Mouse (Mus musculus) gastrocnemius, adult 18-20 months (tissue): ENCODE measurements around the gene Esrrg. TPM values are rescaled to one million over a fixed set of nuclear protein-coding genes. Genes with fewer than 3 reads are reported as not detected.

Experiments
- DNase-seq: peaks from one replicate; pipeline ENCODE4 v3.0.0; 2021; ENCODE audit warnings: low spot score
- total RNA-seq, 2 experiments: library from RNA; stranded (reverse); gene quantifications; 2 replicates each; pipeline ENCODE4 v1.2.3; 2021

Esrrg gene
- total RNA-seq, 2 experiments from 2014 or later = 19.7 to 34.8 TPM

DNA sequence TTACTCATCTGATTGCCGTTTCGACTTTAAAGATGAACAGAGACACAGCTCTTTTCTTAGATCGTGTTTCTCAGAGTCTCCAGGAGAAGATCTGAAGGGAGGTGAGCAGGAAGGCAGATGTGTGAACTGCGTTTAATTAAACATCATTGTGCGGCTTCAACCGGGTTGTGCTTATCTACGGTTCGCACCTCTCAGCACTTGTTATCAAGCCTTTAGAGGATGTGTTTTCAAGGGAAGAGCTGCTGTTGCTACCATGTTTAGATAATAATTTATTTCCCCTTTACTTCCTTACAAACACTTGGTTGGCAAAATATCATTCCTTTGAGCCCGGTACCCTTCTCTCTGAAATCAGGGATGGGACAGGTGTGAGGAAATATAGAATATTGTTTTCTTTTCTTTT, 460.2 kb downstream of the Esrrg start:
- no peak for DNase-seq

DNA sequence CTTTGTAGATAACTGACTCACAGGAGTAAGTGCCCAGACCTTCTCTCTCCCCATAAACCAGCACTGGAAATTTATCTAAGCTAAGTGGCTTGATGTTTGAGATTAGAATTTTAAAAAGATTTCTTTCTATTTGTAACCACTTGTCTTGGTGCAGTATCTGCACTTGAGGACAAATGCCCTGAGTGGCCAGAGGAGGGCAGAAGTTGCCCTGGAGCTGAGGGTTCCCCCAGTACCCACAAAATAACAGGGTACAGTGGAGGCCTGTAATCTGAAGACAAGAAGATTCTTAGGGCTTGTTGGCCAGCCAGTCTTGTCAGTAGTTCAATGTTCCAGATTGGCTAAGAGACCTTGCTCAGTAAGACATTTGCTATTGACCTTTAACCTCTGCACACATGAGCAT, 461.3 kb downstream of the Esrrg start:
- no peak for DNase-seq

DNA sequence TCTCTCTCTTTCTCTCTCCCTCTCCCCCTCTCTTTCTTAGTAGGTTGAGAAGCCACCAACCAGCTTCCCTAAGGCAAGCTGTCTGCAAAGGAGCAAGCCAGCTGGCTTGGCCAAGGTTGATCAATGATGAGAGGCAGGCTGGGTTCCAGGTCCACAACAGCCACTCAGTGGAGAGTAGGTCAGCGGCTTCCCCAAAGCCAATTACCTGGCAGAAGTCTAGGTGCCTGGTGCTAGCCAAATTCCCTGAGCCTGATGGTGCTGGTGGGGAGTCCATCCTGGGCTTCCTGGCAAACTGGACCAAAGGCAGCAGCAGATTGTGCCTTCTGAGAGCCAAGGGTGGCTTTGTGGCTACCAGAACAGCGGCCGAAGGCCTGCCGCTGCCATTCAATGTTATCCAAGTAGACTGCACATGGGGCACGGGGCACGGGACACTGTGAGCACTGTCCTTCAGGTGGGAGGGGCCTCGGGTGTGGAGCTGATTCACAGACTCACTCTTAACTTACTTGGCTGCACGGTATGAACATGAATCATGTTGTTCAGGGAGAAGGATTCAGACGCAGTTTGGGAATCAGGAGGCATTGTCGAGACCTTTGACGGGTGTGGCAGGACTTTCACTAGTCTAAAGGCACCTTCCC, 469.1 kb downstream of the Esrrg start:
- no peak for DNase-seq

DNA sequence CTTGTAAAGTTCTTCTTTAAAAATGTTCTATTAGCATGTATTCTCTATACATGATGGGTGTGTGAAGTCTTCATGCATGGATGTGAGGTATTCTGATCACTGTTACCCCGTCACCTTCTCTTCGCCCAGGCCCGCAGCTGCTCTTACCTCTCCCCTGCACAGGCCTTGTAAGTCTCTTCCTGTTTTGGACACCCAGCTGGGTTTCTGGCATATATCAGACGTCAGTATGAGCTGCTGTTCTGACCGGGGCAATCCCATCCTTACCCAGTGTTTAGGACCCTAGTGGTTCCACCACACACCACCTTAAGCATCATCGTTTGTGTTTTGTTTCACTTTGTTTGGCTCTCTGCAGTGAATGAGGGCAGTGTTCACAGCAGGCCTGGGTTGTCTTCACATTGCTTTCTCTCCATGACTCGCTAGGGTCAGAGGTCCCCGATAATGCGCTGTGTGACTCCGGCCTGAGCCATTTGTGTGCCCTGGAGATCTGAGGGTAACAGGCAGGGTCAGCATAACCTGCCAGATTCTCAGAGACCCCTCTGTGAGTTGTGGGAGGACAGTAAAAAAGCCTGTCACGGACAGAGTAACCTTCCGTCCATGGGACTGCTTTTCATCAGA, 471.8 kb downstream of the Esrrg start:
- DNase-seq = no peak

DNA sequence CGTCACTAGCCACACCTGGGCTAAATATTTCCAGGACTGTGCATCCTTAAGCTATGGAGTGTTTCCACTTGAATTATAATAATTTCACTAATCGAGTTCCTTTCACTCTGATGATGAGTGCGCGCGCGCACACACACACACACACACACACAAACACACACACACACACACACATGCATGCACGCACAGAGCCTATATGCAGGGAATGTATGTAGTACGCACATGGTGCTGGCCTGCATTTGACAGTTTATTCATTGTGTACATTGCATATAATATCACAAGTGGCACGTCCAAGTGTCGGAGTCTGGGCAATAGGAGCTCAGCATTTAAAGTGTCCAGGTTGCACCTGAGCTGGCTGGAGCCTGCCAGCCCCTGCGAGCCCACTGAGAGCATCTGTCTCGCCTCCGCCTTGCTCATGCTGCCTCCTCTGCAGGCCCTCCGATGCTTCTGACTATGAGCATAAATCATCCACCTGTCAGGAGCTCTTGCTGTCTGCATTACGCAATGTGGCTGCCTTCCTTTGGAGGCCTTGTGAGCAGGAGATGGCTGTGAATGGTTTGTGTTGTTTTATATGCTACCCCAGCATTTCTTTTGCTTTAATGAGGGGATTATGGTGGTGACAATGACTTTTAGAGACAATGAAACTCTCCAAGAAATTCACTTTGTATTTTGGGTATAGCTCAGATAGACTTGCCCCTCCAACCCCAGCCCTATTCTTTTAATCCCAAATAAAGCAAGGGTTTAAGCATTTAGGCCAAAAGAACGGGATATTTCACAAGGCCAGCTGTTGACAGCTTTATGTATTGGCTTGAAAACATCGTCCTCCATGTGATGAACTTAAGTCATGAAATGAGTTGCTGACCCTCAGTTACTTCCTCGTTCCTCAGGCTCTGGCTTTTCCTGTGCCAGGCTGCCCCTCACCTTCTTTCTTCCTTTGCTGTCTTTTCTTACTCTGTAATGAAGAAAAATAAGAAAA, 474.4 kb downstream of the Esrrg start:
- no peak for DNase-seq

DNA sequence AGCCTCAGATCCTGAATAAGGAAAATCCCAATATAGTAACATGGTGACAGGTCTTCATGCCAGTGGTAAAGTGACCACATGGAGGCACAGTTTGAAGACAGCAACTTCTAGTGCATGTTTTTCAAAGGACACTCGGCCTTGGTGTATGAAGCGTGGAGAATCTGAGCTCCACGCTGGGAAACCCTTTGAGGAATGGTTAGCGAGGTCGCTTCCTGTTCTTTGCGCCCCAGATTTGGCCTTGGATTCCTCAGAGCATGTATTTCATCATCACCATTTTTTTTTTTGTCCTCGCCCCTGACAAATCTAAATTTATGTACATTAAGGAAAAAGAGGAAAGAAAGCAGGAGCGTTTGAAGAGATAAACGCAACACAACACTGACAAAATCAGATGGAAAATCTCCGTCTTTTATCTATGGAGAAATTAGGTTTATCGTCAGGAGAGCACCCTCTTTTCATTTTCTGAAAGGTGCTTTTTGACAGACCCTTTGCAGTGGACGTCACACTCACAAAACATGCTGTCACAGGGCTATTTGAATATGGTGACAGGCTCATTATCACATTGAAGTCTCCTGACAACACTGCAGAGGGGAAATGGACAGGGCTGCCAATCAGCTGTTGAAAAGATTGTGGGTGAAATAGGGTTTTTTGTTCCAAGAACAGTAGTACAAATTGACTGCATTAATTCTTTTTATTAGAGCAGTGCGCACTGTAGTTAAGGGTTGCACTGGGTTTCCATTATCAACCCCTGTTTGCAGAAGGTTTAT, 476.7 kb downstream of the Esrrg start:
- no peak for DNase-seq

DNA sequence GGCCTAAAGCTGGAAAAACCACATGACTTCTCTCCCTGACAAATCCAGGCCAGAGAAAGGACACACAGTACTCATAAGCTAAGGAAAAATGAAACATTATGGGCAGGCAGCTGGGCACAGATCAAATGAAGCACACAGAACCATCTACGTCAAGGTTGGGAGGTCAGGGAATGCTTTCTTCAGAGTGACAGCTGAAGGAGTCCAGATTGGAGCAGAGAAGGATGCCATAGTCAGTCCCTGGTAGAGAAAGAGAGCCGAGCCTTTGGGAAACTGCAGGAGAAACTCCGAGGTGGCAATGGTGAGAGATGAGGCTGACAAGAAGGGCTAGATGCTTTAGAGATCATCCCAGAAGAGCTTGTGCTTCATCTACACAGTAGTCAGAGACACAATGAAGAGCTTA, 485.1 kb downstream of the Esrrg start:
- DNase-seq = no peak

DNA sequence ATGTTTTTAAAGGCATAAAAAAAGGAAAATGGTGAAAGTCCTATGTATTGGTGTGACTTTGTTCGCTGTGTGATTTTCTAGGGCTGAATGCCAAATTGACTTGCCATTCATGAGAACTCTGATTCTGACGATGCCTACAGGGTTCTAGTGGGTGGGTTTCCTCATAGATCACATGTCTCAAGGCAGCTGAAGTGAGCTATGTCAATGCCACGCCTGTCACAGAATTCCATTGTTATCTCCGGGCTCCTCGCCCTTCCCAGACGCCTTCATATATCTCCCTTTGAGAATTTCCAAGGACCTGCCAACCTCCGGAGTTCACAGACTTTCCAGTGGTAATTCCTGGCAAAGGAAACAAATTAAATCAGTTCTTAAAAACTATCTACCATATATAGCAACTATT, 493.2 kb downstream of the Esrrg start:
- no peak for DNase-seq

DNA sequence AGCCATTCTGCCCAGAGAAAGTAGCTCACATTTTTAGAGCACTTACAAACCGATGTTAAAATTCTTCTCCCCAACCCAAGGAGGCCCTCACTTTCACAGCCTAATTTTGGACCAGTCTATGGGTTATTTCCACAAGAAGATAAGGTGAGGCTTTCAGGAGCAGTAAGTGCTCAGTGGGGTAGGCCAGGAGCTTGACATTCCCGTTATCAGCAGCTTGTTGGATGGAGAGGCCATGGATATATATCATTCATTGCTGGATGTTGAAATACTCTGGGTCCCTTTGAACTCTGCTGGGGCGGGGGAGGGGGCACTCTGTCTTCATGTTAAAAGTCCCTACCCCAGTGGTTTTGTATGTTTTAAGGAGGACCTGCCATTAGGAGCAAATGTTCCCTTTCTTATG, 494.6 kb downstream of the Esrrg start:
- DNase-seq = no peak

DNA sequence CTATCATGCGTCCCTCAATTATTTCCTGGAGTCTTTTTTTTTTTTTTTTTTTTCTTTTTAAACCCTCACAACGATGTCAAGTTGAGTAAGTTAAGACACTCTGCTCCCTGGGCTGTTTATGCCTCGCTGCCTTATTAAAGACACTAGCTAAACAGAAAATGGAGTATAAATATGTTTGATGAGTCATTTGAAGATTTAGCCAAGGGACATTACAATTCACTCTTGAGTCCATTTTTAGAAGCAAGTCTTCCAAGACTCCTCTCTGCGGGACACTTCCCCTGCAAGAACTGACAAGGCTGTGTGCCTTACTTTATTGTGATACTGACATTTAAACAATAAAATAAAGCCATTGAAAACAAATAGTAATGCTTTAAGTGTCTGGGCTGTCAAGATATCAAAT, 496.9 kb downstream of the Esrrg start:
- DNase-seq = no peak

DNA sequence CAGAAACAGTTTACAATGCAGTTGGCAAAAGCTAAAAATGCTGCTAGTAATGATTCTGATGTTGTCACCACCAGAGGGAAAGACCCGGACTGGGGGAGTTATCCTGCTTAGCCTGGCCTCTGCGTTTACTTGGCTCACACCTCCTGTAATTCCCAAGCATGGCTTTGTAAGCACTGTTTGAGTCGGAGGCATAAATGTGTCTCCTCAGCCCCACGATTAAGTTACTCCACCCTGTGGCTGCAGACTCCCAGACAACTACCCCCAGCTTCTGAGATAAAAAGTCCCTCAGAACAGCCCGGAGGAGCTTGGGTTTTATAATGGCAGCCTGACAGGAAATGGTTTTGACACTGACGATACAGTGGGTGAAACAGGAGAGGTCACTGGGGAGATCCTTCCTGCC, 499.4 kb downstream of the Esrrg start:
- DNase-seq = peak; percentile 4

DNA sequence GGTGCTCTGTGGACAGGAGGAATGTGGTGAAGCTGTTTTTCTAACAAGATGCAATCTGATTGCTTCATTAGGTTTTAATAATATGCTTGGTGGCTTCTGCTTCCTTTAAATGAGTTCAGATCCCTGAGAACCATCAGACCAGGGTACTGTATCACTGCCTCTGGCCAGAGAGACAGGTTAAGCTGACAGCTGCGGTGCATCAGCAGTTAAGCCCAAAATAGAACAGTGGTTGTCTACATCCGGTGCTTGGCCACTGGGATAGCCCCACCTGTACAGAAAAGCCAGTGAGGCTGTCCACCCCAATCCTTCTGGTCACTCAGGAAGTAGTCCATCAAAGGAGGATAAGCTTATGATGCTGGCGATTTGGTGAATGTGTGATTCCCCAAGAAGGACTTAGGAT, 503.0 kb downstream of the Esrrg start:
- DNase-seq = no peak

DNA sequence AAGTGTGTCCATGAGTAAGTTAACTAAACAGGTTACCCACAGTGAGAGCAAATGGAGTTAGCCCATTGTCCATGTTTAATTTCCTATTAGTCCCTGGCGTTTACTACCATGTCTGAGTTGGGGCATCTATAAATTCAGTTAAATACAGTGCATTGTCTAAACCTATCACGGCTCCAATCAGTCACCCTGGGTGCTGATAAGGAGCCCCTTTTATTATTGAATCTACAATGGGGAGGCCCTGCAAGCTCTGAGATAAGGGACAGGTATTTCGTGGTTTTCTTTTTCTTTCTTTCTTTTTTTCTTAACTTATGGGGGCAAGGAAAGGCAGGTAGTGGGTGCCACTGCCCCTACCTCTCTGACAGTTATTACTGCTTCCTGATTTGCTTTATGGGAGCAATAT, 504.6 kb downstream of the Esrrg start:
- DNase-seq = no peak

DNA sequence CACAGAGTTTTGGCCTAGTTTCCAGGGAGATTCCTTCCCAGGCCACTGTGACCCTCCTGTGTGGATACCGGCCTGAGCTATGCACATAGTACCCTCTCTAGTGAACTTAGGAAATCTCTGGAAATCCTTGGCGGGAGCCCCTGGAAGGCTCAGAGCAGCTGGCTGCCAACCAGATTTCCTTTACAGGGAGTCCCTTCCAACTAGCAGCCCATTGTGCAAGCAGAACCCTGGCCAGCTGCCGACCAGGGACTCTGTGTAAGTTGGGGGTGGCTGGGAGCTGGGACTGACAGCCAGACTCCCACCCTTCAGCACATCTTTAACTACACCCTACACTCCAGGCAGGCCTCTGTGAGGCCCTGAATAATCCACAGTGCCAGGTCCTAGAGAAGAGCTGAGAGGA, 509.5 kb downstream of the Esrrg start:
- DNase-seq = peak; percentile 72

DNA sequence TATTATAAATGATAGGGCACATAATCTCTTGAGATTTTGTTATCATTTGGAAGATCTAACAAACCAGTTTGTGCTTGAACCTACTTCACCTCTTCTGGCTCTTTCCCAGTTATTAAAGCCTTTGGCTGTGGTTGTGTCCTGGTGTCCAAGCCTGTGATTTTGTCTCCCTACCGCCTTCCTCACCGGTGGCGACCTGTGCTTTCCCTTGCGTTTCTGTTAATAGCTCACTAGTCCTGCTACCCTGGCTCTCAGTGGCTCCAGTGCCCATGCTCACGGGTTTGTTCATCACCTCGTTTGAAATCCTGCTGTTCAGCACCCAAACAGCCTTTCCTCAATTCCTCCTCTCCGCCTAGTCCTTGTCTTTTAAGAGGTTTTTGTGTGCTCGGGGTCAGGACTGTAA, 511.2 kb downstream of the Esrrg start:
- DNase-seq = no peak

DNA sequence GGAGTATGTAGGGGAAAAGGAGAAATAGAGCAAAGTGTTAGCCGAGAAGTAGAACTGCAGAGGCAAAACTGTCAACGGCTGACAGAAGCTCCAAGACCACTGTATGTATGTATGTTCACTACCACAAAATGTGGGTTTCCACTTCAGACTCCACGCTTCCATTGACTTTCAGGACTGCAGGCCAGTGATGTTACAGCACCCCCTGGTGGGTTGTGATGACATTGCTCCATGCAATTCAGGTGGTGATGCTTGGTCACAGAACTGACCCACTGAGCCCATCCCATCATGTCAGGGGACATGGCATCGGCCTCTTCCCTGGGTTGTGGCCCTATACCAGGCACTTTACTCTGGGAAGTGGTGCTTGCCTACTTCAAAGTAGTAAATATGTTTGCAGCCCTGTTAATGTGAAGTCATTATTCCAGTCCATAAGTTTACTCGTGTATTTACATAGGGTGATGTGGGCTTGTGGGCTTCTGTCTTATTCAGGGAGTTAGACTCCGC, 517.0 kb downstream of the Esrrg start:
- DNase-seq = no peak

DNA sequence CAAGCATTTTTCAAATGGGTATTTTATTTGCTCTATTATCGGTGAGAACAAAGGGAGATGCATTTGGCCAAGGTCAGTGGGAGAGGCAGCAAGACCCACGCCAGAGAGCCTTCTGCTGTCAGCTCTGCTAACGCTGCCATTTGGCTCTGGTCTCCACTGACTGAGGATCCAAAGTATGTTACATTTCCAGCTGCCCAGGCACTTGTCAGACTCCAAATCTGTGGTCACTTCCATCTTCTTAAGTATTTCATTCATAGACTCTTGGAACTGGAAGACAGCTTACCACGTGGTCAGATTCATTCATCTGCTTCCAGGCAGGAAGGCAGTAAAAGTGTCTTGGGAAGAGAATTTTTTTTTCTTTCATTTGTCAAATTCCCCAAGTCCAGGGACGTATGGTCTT, 527.5 kb downstream of the Esrrg start:
- peak; percentile 15 for DNase-seq

DNA sequence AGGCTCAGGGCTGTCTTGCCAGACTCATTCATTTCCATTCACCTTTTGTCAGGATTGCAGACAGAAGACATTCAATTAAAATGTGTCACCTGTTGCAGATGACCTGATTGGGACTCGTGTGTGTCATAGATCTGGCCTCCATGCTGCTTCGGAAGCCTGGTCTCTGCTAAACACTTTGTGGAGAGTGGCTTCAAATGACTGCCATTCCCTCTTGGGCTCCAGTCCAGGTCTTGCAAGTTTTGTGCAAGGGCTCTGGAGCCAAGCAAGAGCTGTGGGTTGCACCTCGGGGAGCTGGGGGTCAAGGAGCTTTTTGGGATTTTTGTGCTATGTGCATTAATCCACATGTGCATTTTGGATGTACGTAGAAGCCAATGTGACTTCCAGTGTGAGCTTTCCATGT, 530.9 kb downstream of the Esrrg start:
- no peak for DNase-seq

DNA sequence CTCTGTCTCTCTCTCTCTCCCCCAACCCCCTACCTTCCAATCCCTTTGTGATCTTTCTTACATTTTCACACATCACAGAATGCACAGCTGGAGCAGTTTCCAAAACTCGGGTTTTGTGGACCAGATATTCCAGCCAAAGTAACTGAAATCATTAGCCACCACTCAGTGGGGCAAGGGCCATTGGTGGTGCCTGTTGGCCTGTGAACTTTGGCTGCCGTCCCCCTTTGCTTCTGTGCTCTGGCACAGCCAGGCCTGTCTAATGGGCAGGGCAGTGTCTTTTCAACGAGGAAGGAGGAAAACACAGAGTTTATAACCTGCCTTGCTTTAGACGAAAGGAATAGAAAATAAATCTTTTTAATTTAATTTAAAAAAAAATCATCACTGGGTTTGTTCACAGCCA, 531.6 kb downstream of the Esrrg start:
- no peak for DNase-seq

DNA sequence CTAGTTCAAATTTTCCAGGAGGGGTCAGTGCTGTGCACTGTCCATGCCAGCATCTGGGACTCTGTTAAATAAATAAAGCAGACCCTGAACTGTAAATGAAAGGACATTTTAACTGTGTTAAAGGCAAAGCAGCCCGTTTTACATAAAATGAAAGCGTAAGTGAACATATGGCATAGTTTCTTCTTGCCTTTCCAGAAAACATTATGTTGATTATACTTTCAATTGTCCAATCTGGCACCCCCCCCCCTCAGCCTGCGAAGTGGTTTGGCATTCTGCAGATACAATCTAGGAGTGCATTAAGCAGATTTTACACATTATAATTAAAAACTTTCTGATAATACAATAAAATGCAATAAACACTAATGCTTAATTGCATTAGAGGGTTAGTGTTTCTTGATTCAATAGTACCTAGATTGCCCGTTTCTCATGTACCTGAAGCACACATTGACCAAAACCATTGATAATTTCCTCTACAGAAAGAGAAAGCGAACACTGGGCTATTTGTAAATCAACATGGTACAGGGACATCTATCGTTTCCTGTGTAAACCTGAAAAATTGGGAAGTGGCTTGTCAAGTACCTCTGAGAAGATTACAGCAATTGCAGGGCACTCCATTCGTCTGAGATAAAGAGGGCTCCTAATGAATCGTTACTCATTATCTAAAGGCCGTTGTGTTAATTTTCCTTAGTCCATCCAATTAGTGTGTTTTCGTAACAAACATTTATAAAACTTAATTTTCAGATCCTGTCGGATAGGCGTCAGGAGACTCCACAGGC, 539.0 kb downstream of the Esrrg start:
- DNase-seq = no peak

DNA sequence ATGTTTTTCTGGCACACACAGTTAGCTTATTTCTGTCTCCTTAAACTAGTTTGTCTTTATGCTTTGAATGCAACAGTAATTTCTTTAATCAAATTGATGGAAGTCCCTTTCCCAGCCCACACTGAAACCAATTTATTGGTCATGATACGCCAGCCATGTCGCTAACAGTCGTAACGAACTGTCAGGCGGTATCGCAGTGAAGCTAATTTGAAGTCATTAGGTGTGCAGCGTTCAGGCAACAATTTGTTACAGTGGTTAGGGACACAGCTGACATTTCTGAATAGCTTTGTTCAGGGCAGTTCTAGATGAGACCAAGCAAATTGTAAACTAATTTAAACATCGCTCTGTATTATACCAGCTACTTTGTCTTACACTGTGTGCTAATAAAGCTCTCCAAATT, 542.5 kb downstream of the Esrrg start:
- DNase-seq = no peak
